Mouse (Mus musculus) heart, adult 9 months (tissue): ENCODE measurements around the gene Ring1.
"Not testable (repeated sequence)": the region's sequence is repeated elsewhere in the genome, so short reads cannot be mapped to it uniquely, and the experiment has no call there.

Source experiments
- DNase-seq, 2 experiments: peaks; one replicate each; pipeline ENCODE4 v3.0.0; 2022; ENCODE audit warnings: low spot score in 2 of 2

Ring1 gene

DNA sequence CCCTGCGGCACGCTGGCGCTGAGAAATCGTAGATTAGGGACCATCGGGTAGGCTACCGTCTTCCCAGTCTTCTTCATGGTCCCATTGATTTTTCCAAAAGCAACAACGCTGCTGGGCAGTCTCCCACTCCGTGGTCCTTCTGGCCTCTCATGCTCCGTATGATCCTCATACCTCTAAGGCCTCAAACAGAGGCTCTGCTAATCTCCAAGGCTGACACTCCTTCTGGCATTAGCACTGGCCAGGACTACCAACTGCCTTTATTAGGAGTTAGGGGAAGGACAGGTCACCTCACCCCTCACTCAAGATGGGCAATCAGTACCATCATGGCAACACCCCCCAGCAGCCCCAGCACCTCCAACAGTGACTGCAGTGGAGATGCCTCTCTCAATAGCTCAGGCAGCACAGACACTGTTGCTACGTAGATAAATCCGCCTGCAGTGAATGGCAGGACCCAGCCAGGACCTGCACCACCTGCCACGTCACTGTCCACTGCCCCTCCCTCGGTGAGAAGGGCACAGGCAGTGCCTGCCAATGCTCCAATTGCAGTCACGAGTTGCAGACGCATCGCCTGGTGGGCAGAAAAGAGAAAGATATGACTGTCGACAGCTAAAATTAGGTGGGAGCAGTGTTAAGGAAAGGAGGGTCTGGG, 4.1 kb upstream of the Ring1 start:
- peak in 1 of 2 experiments; percentile 35 for DNase-seq

DNA sequence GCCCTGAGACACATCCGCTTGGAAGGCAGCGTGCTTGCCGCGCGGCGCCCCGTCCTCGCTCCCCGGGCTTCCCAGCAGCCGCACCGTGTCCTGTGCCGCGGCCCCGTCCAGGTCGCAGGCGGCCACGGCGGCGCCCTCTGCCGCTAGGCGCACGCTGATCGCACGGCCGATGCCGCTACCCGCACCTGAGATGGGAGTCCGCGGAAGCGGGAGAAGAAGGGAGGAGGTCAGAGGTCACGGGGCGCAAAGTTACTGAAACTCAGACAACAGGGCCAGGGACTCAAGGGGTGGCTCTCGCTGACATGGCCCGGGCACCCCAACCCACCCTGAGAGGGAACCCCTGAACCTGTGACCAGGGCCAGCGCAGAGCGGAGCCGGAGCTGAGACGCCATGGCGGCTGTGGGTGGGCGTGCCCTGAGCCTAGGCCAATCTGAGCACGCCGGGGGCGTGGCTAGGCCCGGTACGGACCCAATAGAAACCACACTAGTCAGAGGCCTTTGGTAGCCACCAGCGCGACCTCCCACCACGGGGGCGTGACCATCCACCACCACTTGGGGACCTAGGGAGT, 3.3 kb upstream of the Ring1 start, which contains the start of gene H2-Ke6:
Gene H2-Ke6, minus strand, starts transcription at position 405 of the 568 bp plus-strand sequence.
- DNase-seq = peak; percentile 92

DNA sequence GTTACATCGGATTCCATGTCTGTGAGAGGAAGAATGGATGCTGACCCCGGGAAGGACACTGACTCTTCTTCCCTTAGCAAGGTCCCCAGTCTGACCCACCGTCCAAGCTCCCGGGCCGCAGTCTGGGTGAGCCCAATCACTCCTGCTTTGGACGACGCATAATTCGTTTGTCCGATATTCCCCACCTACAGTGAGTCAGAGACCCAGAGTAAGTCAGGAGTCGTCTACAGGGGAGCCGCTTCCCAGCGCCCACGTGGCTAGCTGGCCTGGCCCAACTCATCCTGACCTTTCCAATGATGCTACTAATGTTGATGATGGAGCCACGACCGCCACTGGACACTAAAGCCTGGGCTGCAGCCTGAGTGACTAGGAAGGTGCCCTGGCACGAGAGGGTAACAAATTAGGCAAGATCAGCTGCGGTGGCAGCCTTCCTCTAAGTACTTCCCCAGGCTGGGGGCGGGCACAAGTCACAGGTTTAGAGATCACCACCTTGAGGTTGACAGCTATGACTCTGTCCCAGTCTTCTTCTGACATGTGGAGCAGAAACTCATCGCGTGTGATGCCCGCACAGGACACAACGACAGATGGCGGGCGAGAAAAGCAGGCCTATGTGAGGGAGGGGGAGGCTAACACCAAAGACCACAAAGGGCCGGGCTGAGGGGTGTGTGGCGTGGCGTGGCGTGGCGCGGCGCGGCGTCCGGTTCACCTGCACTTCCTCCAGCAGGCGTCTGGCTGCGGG, 2.6 kb upstream of the Ring1 start:
- peak; percentile 21 to 41 for DNase-seq

- no peak for DNase-seq
Observed at GRCm38 (mm10) chr17:34026221-34026620, 1.7 kb upstream of the Ring1 start.

DNA sequence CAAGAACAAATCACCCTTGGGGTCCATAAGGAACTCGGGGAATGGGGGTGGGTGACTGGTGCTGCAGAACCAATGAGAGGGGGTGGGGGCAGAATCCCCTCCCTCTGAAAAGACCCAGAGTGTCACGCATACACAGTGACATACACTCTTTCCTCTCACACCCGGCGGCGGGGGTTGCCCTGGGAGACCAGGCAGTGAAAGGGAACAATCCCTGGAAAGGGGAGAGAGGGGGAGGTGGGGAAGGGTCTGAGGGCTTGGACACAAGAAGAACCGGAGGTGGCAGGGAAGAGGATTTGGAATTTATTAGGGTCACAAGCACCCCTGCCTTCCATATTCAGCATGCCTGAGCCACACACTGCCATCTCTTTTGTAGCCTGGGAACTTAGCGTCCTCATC, 1.3 kb upstream of the Ring1 start:
- no peak for DNase-seq

- DNase-seq = no peak
Observed at GRCm38 (mm10) chr17:34024861-34025755, 628 bp upstream of the Ring1 start.

DNA sequence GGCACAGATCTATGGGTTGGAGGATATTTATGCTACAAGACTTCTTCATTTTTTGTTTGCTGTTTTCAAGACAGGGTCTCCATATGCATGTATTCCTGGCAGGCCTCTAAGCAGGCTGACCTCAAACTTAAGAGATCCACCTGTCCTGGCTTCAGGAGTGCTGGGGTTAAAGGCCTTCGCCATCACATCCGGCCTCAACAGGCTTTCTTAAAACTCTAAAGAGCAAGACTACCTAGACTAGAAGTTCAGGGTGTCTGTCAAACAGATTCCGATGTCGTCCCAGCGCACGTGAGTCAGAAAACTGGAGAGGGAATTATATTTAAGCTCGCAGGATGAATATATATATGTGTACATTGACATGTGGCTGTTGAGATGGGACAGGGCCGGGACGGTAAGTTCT, 802 bp downstream of the Ring1 start:
- DNase-seq = no peak

DNA sequence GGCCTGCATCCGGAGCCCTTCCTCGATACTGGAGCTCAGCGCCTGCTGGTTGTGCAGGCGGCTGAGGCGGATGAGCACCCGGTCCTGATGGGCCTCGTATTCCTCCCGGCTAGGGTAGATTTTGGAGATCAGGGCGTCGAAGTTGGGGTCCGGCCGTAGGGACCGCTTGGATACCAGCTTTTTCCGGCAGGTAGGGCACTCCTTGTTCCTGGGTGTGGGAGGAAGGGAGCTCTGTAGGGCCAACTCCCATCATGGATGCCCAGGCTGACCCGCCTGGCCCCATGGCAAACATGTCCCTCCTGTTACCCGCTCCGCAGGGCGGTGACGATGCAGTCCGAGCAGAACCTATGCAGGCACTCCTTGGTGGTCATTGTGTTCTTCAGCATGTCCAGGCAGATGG, 1.5 kb downstream of the Ring1 start:
- DNase-seq = no peak

DNA sequence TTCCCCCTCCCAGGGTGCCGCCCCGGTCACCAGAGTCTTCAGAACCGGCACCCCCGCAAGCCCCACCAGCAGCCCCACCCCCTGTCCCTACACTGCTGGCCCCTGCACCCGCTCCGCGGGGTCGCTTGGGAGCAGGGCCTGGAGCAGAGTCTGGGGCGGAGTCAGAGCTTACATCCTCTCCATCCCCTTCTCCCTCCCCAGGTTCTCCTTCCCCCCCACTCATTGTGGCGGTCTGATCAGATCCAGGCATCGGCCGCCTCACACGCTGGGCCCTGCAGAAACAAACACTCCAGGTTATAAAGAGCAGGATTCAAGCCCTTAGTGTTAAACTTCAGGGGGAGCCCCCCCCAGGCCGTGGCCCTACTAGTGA, 2.1 kb downstream of the Ring1 start:
- DNase-seq = no peak

DNA sequence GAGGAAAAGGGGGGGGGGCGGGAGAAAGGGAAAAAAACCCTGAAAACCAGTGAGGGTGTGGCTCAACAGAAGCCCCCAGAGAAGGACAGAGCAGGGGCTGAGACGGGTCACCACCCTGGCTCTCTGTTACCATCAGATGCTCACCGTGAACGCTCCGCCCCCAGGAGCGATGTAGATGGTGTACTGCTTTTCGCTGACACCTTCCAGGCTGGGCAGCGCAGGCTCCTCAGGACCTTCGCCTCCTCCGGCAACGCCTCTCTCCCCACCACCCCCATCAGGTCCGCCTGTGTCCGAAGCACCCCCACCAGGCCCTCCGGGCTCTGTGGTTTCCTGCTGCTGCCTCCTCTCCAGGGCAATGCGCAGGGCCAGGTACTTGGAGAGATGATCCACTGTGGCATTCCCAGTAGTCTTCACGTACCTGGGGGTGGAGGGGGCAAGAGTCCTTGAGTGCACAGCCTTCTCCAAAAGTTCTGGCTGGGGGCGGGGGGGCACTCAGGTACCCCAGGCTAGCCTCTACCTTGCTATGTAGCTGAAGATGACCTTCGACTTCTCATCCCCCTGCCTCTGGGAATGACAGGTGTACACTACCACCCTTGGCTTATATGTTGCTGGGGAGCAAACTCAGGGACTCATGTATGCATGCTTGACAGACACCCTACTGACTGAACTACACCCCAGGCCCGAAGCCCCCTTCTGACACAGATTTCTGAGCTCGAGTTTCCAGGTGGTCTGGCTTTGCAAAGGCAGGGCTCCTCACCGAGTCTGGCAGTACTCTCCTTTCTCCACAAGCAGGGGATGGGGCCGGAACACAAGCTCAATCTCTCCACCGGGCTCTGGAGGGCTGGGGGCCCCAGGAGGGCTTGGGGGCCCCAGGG, 2.7 kb downstream of the Ring1 start:
- DNase-seq = no peak

- DNase-seq = no peak
Observed at GRCm38 (mm10) chr17:34013436-34013835, 11.0 kb downstream of the Ring1 start.

DNA sequence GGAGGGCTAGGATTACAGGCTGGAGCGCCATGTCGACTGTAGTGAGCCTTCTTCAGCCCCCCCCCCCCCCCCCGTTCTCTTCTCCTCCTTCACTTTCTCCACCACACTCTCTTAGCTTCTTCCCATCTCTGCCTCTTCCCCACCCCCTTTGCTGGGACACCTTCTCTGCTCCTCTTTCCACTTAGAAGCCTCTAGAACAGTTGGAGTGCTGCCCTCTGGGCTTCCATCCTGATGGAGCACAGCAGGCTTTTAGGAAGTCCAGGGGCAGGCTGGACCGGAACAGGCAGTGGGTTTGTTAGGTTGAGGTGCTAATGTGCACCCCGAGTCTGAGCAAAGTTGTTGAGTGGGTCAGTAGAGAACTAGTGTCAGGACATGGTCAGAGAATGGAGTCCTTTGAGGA, 14.3 kb downstream of the Ring1 start:
- DNase-seq = no peak

DNA sequence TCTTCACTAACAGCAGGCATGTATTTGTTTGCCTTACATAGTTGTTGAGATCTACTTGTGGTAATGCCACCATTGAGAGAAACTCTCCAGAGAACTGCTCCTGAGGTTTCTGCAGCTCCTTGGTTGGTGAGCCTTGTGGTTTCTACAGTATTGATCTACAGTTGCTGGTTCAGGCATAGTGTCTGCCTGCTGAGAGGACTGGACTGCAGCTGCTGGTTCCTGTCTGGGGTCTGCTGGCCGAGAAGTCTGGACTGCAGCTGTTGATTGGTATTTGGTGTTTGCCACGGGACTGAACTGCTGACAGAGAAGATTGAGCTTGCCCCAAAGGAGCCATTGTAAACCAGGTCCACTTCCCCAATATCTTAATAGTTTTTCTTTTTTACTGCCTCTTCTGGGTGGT, 17.9 kb downstream of the Ring1 start:
- DNase-seq = no peak

DNA sequence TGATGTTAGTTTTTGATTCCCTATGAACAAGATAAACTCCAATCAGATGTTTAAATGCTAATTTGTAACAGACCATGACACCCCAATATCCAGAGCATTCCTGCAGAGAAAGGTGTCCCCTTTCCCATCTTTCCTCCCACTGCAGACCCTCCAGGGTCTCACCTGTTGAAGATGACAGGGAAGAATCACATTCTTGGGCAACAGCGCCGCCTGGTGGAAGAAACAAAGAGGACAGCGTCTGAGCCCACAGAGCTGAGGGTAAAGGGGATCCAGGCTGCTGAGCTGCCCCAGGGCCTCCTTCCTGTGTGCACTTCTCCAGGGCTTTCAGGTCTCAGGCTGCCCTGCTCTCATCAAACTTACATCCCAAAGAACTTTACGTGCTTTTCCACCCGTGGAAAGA, 21.1 kb downstream of the Ring1 start:
- DNase-seq = no peak

GRCm38 (mm10) chr17:34000796-34001195, 23.7 kb downstream of the Ring1 start:
- not testable (repeated sequence) for DNase-seq

DNA sequence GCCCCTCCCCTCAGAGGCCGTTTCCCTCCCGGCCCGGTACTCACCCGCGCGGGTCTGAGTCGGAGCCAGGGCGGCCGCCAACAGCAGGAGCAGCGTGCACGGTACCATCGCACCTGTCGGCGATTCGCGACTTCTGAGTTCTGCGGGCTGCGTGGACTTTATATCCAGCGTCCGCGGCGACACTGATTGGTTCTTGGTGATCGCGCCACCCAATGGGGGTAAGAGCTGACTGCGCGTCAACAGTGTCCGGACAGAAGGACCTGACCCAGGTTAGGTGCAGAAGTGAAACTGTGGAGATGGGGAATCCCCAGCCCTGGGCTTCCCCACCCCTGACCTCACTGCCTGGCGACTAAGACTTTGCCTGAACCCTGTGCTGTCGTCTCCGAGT, 24.3 kb downstream of the Ring1 start, which contains the start of gene H2-K1:
Gene H2-K1, minus strand, starts transcription at position 198 of the 388 bp plus-strand sequence.
- DNase-seq = peak; percentile 96 to 97

- DNase-seq = peak in 1 of 2 experiments; percentile 24
Observed at GRCm38 (mm10) chr17:33999341-34000149, 24.9 kb downstream of the Ring1 start.

DNA sequence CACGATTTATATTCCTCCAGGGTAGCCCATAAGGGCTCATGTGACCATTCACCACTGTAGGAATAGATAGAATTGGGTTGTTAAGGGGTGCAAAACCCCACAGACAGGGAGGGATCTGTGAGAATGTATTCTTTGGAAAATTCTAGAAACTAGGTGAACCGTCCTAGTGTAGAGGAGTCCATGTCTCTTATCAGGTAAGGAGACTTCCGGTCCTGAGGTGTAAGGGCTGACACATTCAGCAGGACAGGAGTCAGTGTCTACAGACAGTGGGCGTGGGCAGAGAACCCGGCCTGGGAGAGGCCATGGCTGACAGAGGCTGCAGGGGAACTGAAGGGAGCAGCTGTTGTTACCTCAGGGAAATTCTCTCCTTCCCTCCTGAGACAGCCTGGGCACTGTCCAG, 25.8 kb downstream of the Ring1 start:
- DNase-seq = not testable (repeated sequence)

DNA sequence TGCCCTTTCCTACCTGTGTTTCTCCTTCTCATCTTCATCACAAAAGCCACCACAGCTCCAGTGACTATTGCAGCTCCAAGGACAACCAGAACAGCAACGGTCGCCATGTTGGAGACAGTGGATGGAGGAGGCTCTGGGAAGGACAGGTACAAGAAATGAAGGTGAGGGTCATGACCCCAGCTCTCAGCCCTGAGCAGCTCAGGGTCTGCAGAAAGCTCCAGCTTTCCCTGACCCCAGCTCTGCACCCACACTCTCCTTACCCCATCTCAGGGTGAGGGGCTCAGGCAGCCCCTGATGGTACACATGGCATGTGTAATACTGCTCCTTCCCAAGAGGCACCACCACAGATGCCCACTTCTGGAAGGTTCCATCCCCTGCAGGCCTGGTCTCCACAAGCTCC, 27.5 kb downstream of the Ring1 start:
- not testable (repeated sequence) for DNase-seq

GRCm38 (mm10) chr17:33995651-33996050, 28.8 kb downstream of the Ring1 start:
- no peak for DNase-seq
